Mouse (Mus musculus) left cerebral cortex, postnatal 10 days (tissue): ENCODE measurements at regions not wholly inside any gene's neighbourhood (a gene's known extent, or its start where the extent isn't known, plus 50 kb on each side); places are given as distances from the start of the nearest gene placed in this dataset.
"Not testable (repeated sequence)": the region's sequence is repeated elsewhere in the genome, so short reads cannot be mapped to it uniquely, and the experiment has no call there.

ENCODE experiments used
- DNase-seq, 2 experiments: peaks; one replicate each; pipeline ENCODE4 v3.0.0; 2021 to 2022; ENCODE audit warnings: low spot score in 2 of 2, mixed read lengths in 1 of 2; ENCODE audit errors: extremely low spot score in 1 of 2
- intact Hi-C: fragments of 180-260 bp; cut with DNase I; formaldehyde crosslinking; loops from one replicate; pipeline ENCODE4 v1.15.1; 2025

- no peak for DNase-seq
- intact Hi-C loops = no loop called here
Measured at GRCm38 (mm10) chr10:123800067-123800691, 536.4 kb downstream of the Fam19a2 start.

- intact Hi-C loops = no loop called here
- peak in 1 of 2 experiments; percentile 29 for DNase-seq
Measured at GRCm38 (mm10) chr10:123800692-123801528, 537.1 kb downstream of the Fam19a2 start.

GRCm38 (mm10) chr10:123810882-123811281 is 547.1 kb downstream of the Fam19a2 start:
- DNase-seq = no peak
- intact Hi-C loops = no loop called here

- intact Hi-C loops = no loop called here
- DNase-seq = no peak
Measured at GRCm38 (mm10) chr10:123813142-123813541, 549.3 kb downstream of the Fam19a2 start.

GRCm38 (mm10) chr10:123840061-123840751 is 576.4 kb downstream of the Fam19a2 start:
- intact Hi-C loops = no loop called here
- DNase-seq = peak; percentile 56 to 62

GRCm38 (mm10) chr10:123842141-123842540 is 578.3 kb downstream of the Fam19a2 start:
- intact Hi-C loops = no loop called here
- DNase-seq = no peak

- intact Hi-C loops = no loop called here
Measured at GRCm38 (mm10) chr10:123843604-123844003, 579.8 kb downstream of the Fam19a2 start.

GRCm38 (mm10) chr10:123846631-123847030 is 582.8 kb downstream of the Fam19a2 start:
- DNase-seq = no peak
- intact Hi-C loops = no loop called here

More at GRCm38 (mm10) chr10:123843604-123844003, 579.8 kb downstream of the Fam19a2 start:
- no peak for DNase-seq

GRCm38 (mm10) chr10:123848564-123848963 is 584.8 kb downstream of the Fam19a2 start:
- no peak for DNase-seq
- intact Hi-C loops = no loop called here

GRCm38 (mm10) chr10:123875459-123875858 is 611.7 kb downstream of the Fam19a2 start:
- DNase-seq = no peak
- intact Hi-C loops = no loop called here

- intact Hi-C loops = no loop called here
- no peak for DNase-seq
Measured at GRCm38 (mm10) chr10:123875882-123876281, 612.1 kb downstream of the Fam19a2 start.

GRCm38 (mm10) chr10:123888681-123889172 is 624.9 kb downstream of the Fam19a2 start:
- no peak for DNase-seq
- intact Hi-C loops = no loop called here

GRCm38 (mm10) chr10:123919054-123919453 is 655.3 kb downstream of the Fam19a2 start:
- intact Hi-C loops = no loop called here
- DNase-seq = peak in 1 of 2 experiments; percentile 4

GRCm38 (mm10) chr10:123929955-123930354 is 666.2 kb downstream of the Fam19a2 start:
- intact Hi-C loops = no loop called here
- no peak for DNase-seq

- DNase-seq, intact Hi-C loops: not testable (repeated sequence)
Measured at GRCm38 (mm10) chr10:123938732-123939131, 674.9 kb downstream of the Fam19a2 start.
